Mouse (Mus musculus) MEL (cell line): ENCODE data around the gene Ltk. TPM values are rescaled to one million over a fixed set of nuclear protein-coding genes. Genes with fewer than 3 reads are reported as not detected.

ENCODE experiments used
- DNase-seq: peaks from one replicate; pipeline ENCODE4 v3.0.0; 2011; ENCODE audit warnings: low read depth, low spot score
- H3K27ac ChIP-seq: 2 replicates; pipeline ENCODE4 v1.5.1; 2012; ENCODE audit warnings: low read depth, mild to moderate bottlenecking, control low read depth, low read length, moderate library complexity; ENCODE audit not compliant: control insufficient read depth
- H3K27me3 ChIP-seq, 2 experiments: fragments of 150-350 bp in 1 of 2; sonication (generic) in 1 of 2; 2 replicates each; pipeline ENCODE4 v1.6.1; 2012; ENCODE audit warnings: low read length in 2 of 2, mild to moderate bottlenecking in 2 of 2, improper control_type of control experiment in 1 of 2, moderate library complexity in 1 of 2; ENCODE audit not compliant: insufficient read depth in 2 of 2, control insufficient read depth in 1 of 2
- H3K36me3 ChIP-seq, 2 experiments: 2 replicates each; pipeline ENCODE4 v1.6.1; 2012 to 2014; ENCODE audit warnings: low read length in 2 of 2, improper control_type of control experiment in 1 of 2, inconsistent platforms in 1 of 2, mild to moderate bottlenecking in 1 of 2; ENCODE audit not compliant: insufficient read depth in 2 of 2, control insufficient read depth in 1 of 2
- H3K4me1 ChIP-seq, 2 experiments: fragments of 150-350 bp in 1 of 2; sonication (generic) in 1 of 2; 2 replicates each; pipeline ENCODE4 v1.6.1; 2012; ENCODE audit warnings: low read length in 2 of 2, improper control_type of control experiment in 1 of 2, mild to moderate bottlenecking in 1 of 2; ENCODE audit not compliant: insufficient read depth in 2 of 2, control insufficient read depth in 1 of 2
- H3K4me3 ChIP-seq, 2 experiments: fragments of 150-350 bp in 1 of 2; sonication (generic) in 1 of 2; 2 replicates each; pipeline ENCODE4 v1.5.1; 2012; ENCODE audit warnings: low read depth in 2 of 2, low read length in 2 of 2, mild to moderate bottlenecking in 2 of 2, moderate library complexity in 2 of 2, control low read depth in 1 of 2, improper control_type of control experiment in 1 of 2; ENCODE audit not compliant: control insufficient read depth in 1 of 2, insufficient read depth in 1 of 2
- H3K79me2 ChIP-seq: 2 replicates; pipeline ENCODE4 v1.6.1; 2012; ENCODE audit warnings: mild to moderate bottlenecking, low read length, moderate library complexity; ENCODE audit not compliant: control insufficient read depth, poor library complexity, insufficient read depth
- H3K9ac ChIP-seq: 2 replicates; pipeline ENCODE4 v1.6.1; 2012; ENCODE audit warnings: low read depth, mild to moderate bottlenecking, control low read depth, low read length, moderate library complexity; ENCODE audit not compliant: control insufficient read depth, poor library complexity, severe bottlenecking
- H3K9me3 ChIP-seq: fragments of 150-350 bp; sonication (generic); replicated peaks from 2 replicates; pipeline ENCODE4 v1.6.1; 2012; ENCODE audit warnings: mild to moderate bottlenecking, low read length, improper control_type of control experiment, moderate library complexity; ENCODE audit not compliant: insufficient read depth
- BHLHE40 ChIP-seq: IDR thresholded peaks from 2 replicates; pipeline ENCODE4 v1.6.1; 2012; ENCODE audit warnings: low read depth, mild to moderate bottlenecking, inconsistent platforms, low read length, improper control_type of control experiment, borderline replicate concordance
- CHD1 ChIP-seq: IDR thresholded peaks from 2 replicates; pipeline ENCODE4 v1.6.1; 2012; ENCODE audit warnings: low read depth, mild to moderate bottlenecking, inconsistent platforms, low read length, improper control_type of control experiment
- CTCF ChIP-seq, 3 experiments: IDR thresholded peaks in 2 of 3; conservative IDR thresholded peaks in 1 of 3; 2 replicates each; pipeline ENCODE4 v1.5.1; 2011 to 2012; ENCODE audit warnings: low read length in 3 of 3, low read depth in 2 of 3, mild to moderate bottlenecking in 2 of 3, improper control_type of control experiment in 1 of 3, inconsistent platforms in 1 of 3, mixed read lengths in 1 of 3, moderate library complexity in 1 of 3; ENCODE audit not compliant: control insufficient read depth in 1 of 3, insufficient read depth in 1 of 3, poor library complexity in 1 of 3, severe bottlenecking in 1 of 3
- E2F4 ChIP-seq: IDR thresholded peaks from 2 replicates; pipeline ENCODE4 v1.6.1; 2011; ENCODE audit warnings: low read depth, low read length, improper control_type of control experiment, borderline replicate concordance
- GABPA ChIP-seq: IDR thresholded peaks from 2 replicates; pipeline ENCODE4 v1.6.1; 2012; ENCODE audit warnings: low read depth, mild to moderate bottlenecking, inconsistent platforms, low read length, improper control_type of control experiment, moderate library complexity
- KAT2A ChIP-seq: conservative IDR thresholded peaks from 2 replicates; pipeline ENCODE4 v1.6.1; 2012; ENCODE audit warnings: low read depth, low read length, improper control_type of control experiment, inconsistent platforms
- MAFK ChIP-seq: IDR thresholded peaks from 2 replicates; pipeline ENCODE4 v1.6.1; 2011; ENCODE audit warnings: low read depth, mild to moderate bottlenecking, low read length, improper control_type of control experiment, borderline replicate concordance
- MAZ ChIP-seq: IDR thresholded peaks from 2 replicates; pipeline ENCODE4 v1.6.1; 2012; ENCODE audit warnings: low read depth, mild to moderate bottlenecking, inconsistent platforms, low read length, improper control_type of control experiment
- MXI1 ChIP-seq: IDR thresholded peaks from 2 replicates; pipeline ENCODE4 v1.6.1; 2011; ENCODE audit warnings: mild to moderate bottlenecking, low read depth, low read length, improper control_type of control experiment
- MYB ChIP-seq: IDR thresholded peaks from 2 replicates; pipeline ENCODE4 v1.6.1; 2011; ENCODE audit warnings: mild to moderate bottlenecking, low read depth, low read length, improper control_type of control experiment
- NELFE ChIP-seq: IDR thresholded peaks from 2 replicates; pipeline ENCODE4 v1.6.1; 2011; ENCODE audit warnings: low read depth, low read length, improper control_type of control experiment
- POLR2A ChIP-seq, 2 experiments: IDR thresholded peaks; 2 replicates each; pipeline ENCODE4 v1.6.1; 2011 to 2012; ENCODE audit warnings: low read length in 2 of 2, mild to moderate bottlenecking in 2 of 2, control low read depth in 1 of 2, improper control_type of control experiment in 1 of 2, low read depth in 1 of 2, moderate library complexity in 1 of 2; ENCODE audit not compliant: control insufficient read depth in 1 of 2, insufficient read depth in 1 of 2, poor library complexity in 1 of 2
- SIN3A ChIP-seq: IDR thresholded peaks from 2 replicates; pipeline ENCODE4 v1.6.1; 2012; ENCODE audit warnings: low read length, improper control_type of control experiment, inconsistent platforms
- SMC3 ChIP-seq: IDR thresholded peaks from 2 replicates; pipeline ENCODE4 v1.6.1; 2011; ENCODE audit warnings: low read depth, low read length, improper control_type of control experiment
- TBP ChIP-seq: IDR thresholded peaks from 2 replicates; pipeline ENCODE4 v1.8.0; 2011; ENCODE audit warnings: low read depth, low read length, improper control_type of control experiment
- UBTF ChIP-seq: IDR thresholded peaks from 2 replicates; pipeline ENCODE4 v1.6.1; 2012; ENCODE audit warnings: low read depth, mild to moderate bottlenecking, inconsistent platforms, low read length, improper control_type of control experiment, moderate library complexity, borderline replicate concordance; ENCODE audit not compliant: insufficient read depth
- USF2 ChIP-seq, 2 experiments: IDR thresholded peaks; 2 replicates each; pipeline ENCODE4 v1.6.1; 2011 to 2012; ENCODE audit warnings: improper control_type of control experiment in 2 of 2, low read length in 2 of 2, borderline replicate concordance in 1 of 2, inconsistent platforms in 1 of 2, low read depth in 1 of 2, mild to moderate bottlenecking in 1 of 2; ENCODE audit not compliant: insufficient read depth in 1 of 2
- ZKSCAN1 ChIP-seq: IDR thresholded peaks from 2 replicates; pipeline ENCODE4 v1.6.1; 2012; ENCODE audit warnings: low read depth, mild to moderate bottlenecking, inconsistent platforms, low read length, improper control_type of control experiment, moderate library complexity
- polyA plus RNA-seq, 2 experiments: library from polyadenylated mRNA; stranded (reverse) in 1 of 2; unstranded in 1 of 2; fragments of >175 nt in 1 of 2; fragments of >200 nt in 1 of 2; gene quantifications; 2 replicates each; pipeline versions ENCODE4 v1.2.1 to v1.2.4; 2012; ENCODE audit warnings: low replicate concordance in 2 of 2, low read depth in 1 of 2; ENCODE audit not compliant: insufficient read length in 2 of 2, insufficient read depth in 1 of 2, missing spikeins in 1 of 2
- total RNA-seq: library from RNA; depleted of rRNA; stranded (reverse); fragments of 300-350 nt; gene quantifications from 2 replicates; pipeline ENCODE4 v1.2.3, GENCODE M21; 2012; rRNA removed

Ltk gene
- total RNA-seq (0.23 and 0.33 TPM in 2 replicates), polyA plus RNA-seq (1 to 10 TPM in 1 of 2 experiments, not detected in 1; 2.5 TPM)

DNA sequence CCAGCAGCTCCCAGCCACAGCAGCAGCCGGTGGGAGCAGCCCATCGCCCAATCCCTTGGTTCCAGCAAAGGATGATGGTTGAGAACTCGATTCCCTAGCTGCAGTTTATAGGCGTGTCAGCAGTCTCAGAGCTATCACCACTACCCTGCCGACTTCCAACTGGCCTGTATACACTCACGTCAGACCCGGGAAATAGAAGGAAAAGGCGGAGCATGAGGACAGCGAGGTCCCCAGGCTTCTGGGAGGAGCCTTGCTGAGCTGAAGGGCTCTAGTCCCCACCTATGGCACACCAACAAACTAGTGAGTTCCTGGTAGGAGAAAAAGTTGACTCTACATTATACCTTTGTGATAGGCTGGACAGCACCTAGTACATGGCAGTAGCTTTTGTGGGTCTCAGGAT, at the start of gene Ltk:
Gene Ltk (minus strand): TSS at position 181 of the 400 bp plus-strand sequence.
- DNase-seq: peak; percentile 71
- no peak for TF ChIP-seq MYB
- TF ChIP-seq MXI1: peak; percentile 31; the same call in 1 of the 2 replicates
- Histone ChIP-seq H3K9me3 (no peaks in the 10 kb centered on the region), H3K27ac (peak within 1 kb of the TSS; percentile 17; the same call in 1 of the 2 replicates), H3K27me3 (no peaks in the 10 kb centered on the region), H3K4me3 (peak within 1 kb of the TSS; percentile 48 to 67; a peak in 3 of 4 replicates), H3K36me3 (no peaks in the 10 kb centered on the region), H3K9ac (peak within 1 kb of the TSS; percentile 32), H3K4me1 (no peaks in the 10 kb centered on the region), H3K79me2 (no peaks in the 10 kb centered on the region)

DNA sequence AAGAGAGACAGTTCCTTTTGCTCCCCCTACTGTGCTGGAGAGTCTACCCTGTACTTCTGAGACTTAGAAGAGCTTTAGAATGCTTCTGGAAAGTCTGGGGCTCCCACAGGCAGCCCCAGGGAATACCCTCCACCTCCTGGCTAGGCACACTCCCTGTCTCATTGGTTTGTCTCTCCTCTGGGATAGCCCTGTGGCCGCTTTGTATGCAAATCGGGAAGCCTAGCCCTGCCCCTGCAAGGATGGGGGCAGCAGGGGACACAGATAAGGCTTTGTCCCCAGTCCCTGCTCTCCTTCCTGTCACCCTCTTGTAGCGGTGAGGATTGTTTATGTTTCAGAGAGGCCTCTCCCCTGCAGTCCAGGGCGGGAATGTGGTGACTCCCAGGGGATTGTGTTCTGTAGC, 48.6 kb upstream of the Ltk start:
- no peak overlapping the region for H3K27ac ChIP-seq
- no peaks in the 10 kb centered on the region for H3K9me3 ChIP-seq
- no peak overlapping the region for H3K9ac ChIP-seq
- no peak for TF ChIP-seq UBTF
- TF ChIP-seq POLR2A (IDR thresholded peaks at IDR 0.05; ENCODE audit: control insufficient read depth in 1 of 2, insufficient read depth in 1 of 2, low read depth in 1 of 2, low read length in 2 of 2, poor library complexity in 1 of 2): no peak
- TF ChIP-seq NELFE: no peak
- no peak for TF ChIP-seq ZKSCAN1
- no peak for TF ChIP-seq USF2 (IDR thresholded peaks at IDR 0.05; ENCODE audit: borderline replicate concordance in 1 of 2, insufficient read depth in 1 of 2, low read depth in 1 of 2, low read length in 2 of 2)
- no peak for TF ChIP-seq CHD1
- TF ChIP-seq E2F4: no peak
- TF ChIP-seq TBP: no peak
- TF ChIP-seq SIN3A: no peak
- no peak for TF ChIP-seq MAFK
- no peak for TF ChIP-seq BHLHE40
- no peak for TF ChIP-seq MAZ
- no peak for TF ChIP-seq GABPA
- no peak for TF ChIP-seq SMC3
- H3K79me2 ChIP-seq: no peaks in the 10 kb centered on the region
- H3K36me3 ChIP-seq: no peaks in the 10 kb centered on the region
- H3K4me1 ChIP-seq: no peaks in the 10 kb centered on the region
- H3K4me3 ChIP-seq: no peak overlapping the region
- no peaks in the 10 kb centered on the region for H3K27me3 ChIP-seq
- DNase-seq: no peak

DNA sequence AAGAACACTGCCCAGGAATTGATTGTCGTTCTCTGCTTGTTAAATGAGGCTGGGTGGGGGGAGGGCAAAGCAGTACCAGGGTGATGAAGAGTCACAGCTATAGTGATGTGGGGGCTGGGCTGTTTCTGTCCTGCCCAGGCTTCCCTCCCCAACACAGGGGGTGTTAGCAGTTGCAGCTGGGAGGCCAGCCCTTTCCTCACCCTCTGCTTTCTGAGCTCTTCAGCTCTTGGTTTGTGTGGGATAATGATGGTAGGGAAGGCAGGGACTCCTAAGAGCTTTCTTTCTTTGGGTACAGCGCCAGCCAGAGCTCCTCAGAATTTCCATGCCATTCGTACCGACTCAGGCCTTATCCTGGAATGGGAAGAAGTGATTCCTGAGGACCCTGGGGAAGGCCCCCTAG, 48.2 kb upstream of the Ltk start:
- no peaks in the 10 kb centered on the region for H3K79me2 ChIP-seq
- TF ChIP-seq MAZ: no peak
- no peak for TF ChIP-seq MYB
- no peak for TF ChIP-seq CTCF (IDR thresholded peaks at IDR 0.05 in 2 of 3, conservative IDR thresholded peaks at IDR 0.05 in 1 of 3; ENCODE audit: control insufficient read depth in 1 of 3, insufficient read depth in 1 of 3, low read depth in 2 of 3, low read length in 3 of 3, poor library complexity in 1 of 3, severe bottlenecking in 1 of 3)
- no peak for TF ChIP-seq KAT2A
- H3K4me3 ChIP-seq: no peak overlapping the region
- H3K27ac ChIP-seq: no peak overlapping the region
- H3K4me1 ChIP-seq: no peaks in the 10 kb centered on the region
- H3K9me3 ChIP-seq: no peaks in the 10 kb centered on the region
- no peak for DNase-seq
- H3K27me3 ChIP-seq: no peaks in the 10 kb centered on the region
- no peak overlapping the region for H3K9ac ChIP-seq
- no peaks in the 10 kb centered on the region for H3K36me3 ChIP-seq
